Mouse (Mus musculus) Patski (cell line): ENCODE measurements around the gene Gm20388. TPM values are rescaled to one million over a fixed set of nuclear protein-coding genes. Genes with fewer than 3 reads are reported as not detected.

Experiments used
- ATAC-seq: fragments of 100-300 bp; one replicate; pipeline ENCODE4 v1.8.0; 2021
- CTCF ChIA-PET: fragments of 350-600 bp; sonication (Branson Sonifier 250); formaldehyde crosslinking; loops from one replicate; lab custom pipeline; 2022; ENCODE audit warnings: inconsistent platforms; lab: Charles Lee
- POLR2A ChIA-PET: fragments of 350-600 bp; sonication (Branson Sonifier 250); formaldehyde crosslinking; loops from one replicate; lab custom pipeline; 2022; ENCODE audit warnings: antibody characterized with exemption, inconsistent platforms; lab: Charles Lee
- DNase-seq: peaks from one replicate; pipeline ENCODE4 v3.0.0-alpha.2; 2011; ENCODE audit warnings: low read depth, low spot score
- H3K27me3 ChIP-seq: fragments of 371-371 bp; one replicate; pipeline ENCODE4 v1.5.1; 2021
- CTCF ChIP-seq: fragments of 100-300 bp; IDR thresholded peaks from one replicate; pipeline ENCODE4 v1.5.1; 2021
- in situ Hi-C: fragments of 300-500 bp; cut with MboI; formaldehyde crosslinking; loops from 3 replicates; pipeline ENCODE4 v1.11.1; 2018; ENCODE audit warnings: low pct_unique_long_range_greater_than_20kb, mixed read lengths
- polyA plus RNA-seq: library from polyadenylated mRNA; unstranded; gene quantifications from one replicate; pipeline ENCODE4 v1.2.3, GENCODE M21; 2021

Gm20388 gene
- polyA plus RNA-seq, 1 experiment from 2014 or later, result 86.7 TPM

GRCm38 (mm10) chr8:122584981-122585380, 2674.3 kb downstream of the Gm20388 start:
- no peak for ATAC-seq

DNA sequence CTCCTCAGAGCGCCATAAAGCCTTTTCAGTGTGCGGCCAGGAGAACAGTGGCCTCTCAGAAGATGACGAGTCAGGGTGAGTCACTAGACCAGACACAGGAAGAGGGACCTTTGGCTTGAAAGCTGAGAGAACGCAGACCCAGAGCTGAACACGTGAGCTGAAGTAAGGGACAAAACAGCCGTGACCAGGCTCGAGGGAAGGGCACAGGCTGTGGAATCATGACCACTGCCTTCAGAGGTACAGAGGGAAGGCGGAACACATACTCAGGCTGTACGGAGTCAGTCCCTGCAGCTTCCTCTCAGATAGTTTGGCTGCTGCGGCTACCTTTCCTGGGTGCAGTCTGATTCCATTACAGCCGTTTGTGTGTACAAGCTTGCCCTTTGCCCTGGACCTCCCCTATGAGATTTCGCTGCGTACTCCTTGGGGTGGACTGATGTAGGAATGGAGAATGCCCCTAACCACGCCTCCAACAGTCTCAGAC, 2674.8 kb downstream of the Gm20388 start:
- CTCF ChIA-PET, result interaction anchor here (0.9 to 1.5 kb wide), 2 partner anchors 15 to 22 kb away, joined by 3 to 7 read pairs; no protein-coding TSS in a partner anchor
- in situ Hi-C loops, result no loop called here
- no peaks in the 10 kb centered on the region for H3K27me3 ChIP-seq
- ATAC-seq (peak; percentile 24), DNase-seq (no peak)
- TF ChIP-seq CTCF, result no peak
- POLR2A ChIA-PET, result no interaction called here

More at GRCm38 (mm10) chr8:122584981-122585380, 2674.3 kb downstream of the Gm20388 start:
- TF ChIP-seq CTCF, result no peak
- in situ Hi-C loops, result no loop called here
- no peak for DNase-seq
- POLR2A ChIA-PET, result interaction anchor here (0.8 kb wide), 1 partner anchor 10 kb away, joined by 3 read pairs; no protein-coding TSS in a partner anchor
- CTCF ChIA-PET, result interaction anchor here (0.9 to 1.5 kb wide), 3 partner anchors 9 to 23 kb away, joined by 3 to 7 read pairs (median 4); no protein-coding TSS in a partner anchor
- H3K27me3 ChIP-seq, result no peaks in the 10 kb centered on the region

- no peak for TF ChIP-seq CTCF
- ATAC-seq (no peak), DNase-seq (no peak)
- in situ Hi-C loops, result no loop called here
- POLR2A ChIA-PET, result no interaction called here
- H3K27me3 ChIP-seq, result no peaks in the 10 kb centered on the region
- CTCF ChIA-PET, result interaction anchor here (1.5 kb wide), 1 partner anchor 15 kb away, joined by 7 read pairs; no protein-coding TSS in a partner anchor
Observed at GRCm38 (mm10) chr8:122586171-122586570, 2675.5 kb downstream of the Gm20388 start.

- POLR2A ChIA-PET, result interaction anchor here (0.7 kb wide), 1 partner anchor 10 kb away, joined by 3 read pairs; the partner anchor contains the start of gene Aprt
- CTCF ChIA-PET, result no interaction called here
Observed at GRCm38 (mm10) chr8:122586749-122587148, 2676.1 kb downstream of the Gm20388 start.

GRCm38 (mm10) chr8:122593240-122593639, 2682.6 kb downstream of the Gm20388 start:
- DNase-seq (no peak), ATAC-seq (no peak)
- ChIA-PET CTCF (interaction anchor here (1.4 kb wide), 1 partner anchor 11 kb away, joined by 3 read pairs; no protein-coding TSS in a partner anchor), POLR2A (interaction anchor here (1.6 kb wide), 1 partner anchor 10 kb away, joined by 3 read pairs; no protein-coding TSS in a partner anchor)
- no peak for TF ChIP-seq CTCF
- in situ Hi-C loops, result no loop called here
- no peaks in the 10 kb centered on the region for H3K27me3 ChIP-seq

More at GRCm38 (mm10) chr8:122586749-122587148, 2676.1 kb downstream of the Gm20388 start:
- no peaks in the 10 kb centered on the region for H3K27me3 ChIP-seq
- DNase-seq, result no peak
- no peak for TF ChIP-seq CTCF
- in situ Hi-C loops, result no loop called here
- no peak for ATAC-seq

DNA sequence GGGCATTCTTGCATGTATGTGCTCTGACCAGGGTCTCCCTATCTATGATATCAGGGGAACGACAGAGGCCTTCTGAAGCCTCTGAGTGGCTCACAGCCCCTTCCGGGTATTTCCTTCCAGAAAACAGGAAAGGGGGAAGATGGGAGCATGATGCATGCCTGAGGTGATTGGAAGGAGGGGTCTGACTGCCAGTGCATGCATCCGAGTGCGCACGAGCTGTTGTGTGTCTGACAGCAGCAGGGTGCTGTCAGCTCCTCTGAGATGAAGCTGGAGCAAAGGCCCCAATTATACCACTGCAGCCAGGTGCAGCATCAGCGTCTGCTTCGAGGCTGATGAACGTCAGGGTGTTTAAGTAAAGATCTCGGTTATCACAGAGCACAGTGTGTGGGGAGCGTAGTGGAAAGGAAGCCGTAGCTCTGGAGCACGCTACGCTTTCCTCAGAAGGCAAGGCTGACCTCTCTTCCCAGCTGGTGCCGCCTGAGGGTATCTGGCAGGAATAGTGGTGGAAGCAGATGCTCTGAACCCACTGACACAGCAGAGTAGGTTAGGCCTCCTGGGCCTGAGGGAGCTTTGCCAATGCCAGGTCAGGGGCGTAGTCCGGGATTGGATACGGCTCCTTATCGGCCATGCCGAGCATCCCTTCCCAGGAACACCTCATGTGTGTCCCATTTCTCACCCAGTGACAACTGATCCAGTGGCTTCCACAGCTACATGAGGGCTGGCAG, 2683.3 kb downstream of the Gm20388 start:
- ATAC-seq (no peak), DNase-seq (no peak)
- no peaks in the 10 kb centered on the region for H3K27me3 ChIP-seq
- no peak for TF ChIP-seq CTCF
- CTCF ChIA-PET, result interaction anchor here (1.0 to 1.4 kb wide), 2 partner anchors 9 to 10 kb away, joined by 3 to 4 read pairs; no protein-coding TSS in a partner anchor
- in situ Hi-C loops, result no loop called here
- POLR2A ChIA-PET, result interaction anchor here (1.6 kb wide), 1 partner anchor 10 kb away, joined by 3 read pairs; no protein-coding TSS in a partner anchor

DNA sequence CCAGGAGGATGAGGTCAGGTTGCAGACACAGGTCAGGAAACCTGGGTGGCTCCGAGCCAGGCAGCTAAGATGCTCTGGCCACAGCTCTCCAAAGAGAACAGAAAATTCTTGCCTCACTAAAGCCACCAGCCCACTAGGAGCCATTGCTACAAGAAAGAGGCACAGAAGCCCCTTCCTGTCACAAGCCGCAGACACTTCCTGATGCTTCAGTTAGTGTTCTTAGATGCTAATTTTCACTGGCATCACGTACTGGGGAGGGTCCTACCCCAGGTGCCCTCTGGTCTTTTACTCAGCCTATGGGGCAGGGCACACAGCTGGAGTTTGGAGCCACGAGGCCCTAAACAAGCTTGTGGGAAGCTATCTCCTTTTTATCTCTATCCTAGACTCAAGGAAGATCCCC, 2685.4 kb downstream of the Gm20388 start:
- ATAC-seq (no peak), DNase-seq (no peak)
- TF ChIP-seq CTCF, result no peak
- POLR2A ChIA-PET, result interaction anchor here (1.2 kb wide), 1 partner anchor 20 kb away, joined by 3 read pairs; no protein-coding TSS in a partner anchor
- in situ Hi-C loops, result no loop called here
- H3K27me3 ChIP-seq, result no peaks in the 10 kb centered on the region
- CTCF ChIA-PET, result no interaction called here

DNA sequence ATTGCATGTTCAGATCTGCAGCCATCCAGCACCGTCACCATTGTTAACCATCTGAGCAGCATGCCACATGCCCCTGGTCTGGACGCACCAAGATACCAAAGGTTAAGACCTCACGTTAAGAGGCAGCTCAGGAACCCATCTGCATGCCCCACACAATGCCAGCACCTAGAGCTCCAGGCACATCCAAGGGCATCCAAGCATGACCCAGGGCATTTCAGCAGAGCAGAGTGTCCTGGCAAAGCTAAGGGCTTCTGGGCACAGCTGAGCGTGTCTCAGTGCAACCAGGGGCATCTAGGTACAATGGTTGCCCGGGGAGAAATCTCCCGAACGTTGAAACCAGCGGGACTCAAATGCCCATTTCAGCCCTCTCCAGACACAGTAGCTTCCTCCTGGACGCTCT, 2690.0 kb downstream of the Gm20388 start:
- ATAC-seq (no peak), DNase-seq (no peak)
- no peak for TF ChIP-seq CTCF
- no peaks in the 10 kb centered on the region for H3K27me3 ChIP-seq
- in situ Hi-C loops, result no loop called here
- ChIA-PET CTCF (interaction anchor here (1.8 kb wide), 1 partner anchor 15 kb away, joined by 7 read pairs; no protein-coding TSS in a partner anchor), POLR2A (no interaction called here)

GRCm38 (mm10) chr8:122604640-122605039, 2694.0 kb downstream of the Gm20388 start:
- in situ Hi-C loops, result no loop called here
- no peaks in the 10 kb centered on the region for H3K27me3 ChIP-seq
- CTCF ChIA-PET, result interaction anchor here (0.8 to 1.3 kb wide), 2 partner anchors 11 to 29 kb away, joined by 3 to 7 read pairs; partner anchors contain the start of gene Aprt
- TF ChIP-seq CTCF, result no peak
- ATAC-seq (no peak), DNase-seq (no peak)
- POLR2A ChIA-PET, result interaction anchor here (0.6 to 1.4 kb wide), 2 partner anchors 24 to 72 kb away, joined by 3 read pairs; no protein-coding TSS in a partner anchor

DNA sequence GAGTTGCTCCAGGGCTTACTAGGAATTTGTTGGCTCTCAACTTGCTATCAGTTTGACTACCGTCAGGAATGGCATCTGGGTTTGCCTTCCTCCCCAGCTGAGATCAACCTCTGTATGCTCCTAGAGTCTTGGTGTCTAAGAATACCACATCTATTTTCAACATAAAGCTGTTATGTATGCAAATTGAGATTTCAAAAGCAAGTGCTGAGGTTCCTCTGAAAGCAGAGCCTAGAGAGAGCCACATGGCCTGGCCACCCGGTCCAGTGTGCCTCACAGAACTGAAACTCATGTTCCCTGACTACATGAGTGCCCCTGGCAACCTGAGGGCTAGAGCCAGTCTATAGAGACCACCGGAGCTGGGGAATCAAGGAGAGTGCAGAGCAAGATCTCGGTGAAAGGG, 2694.7 kb downstream of the Gm20388 start:
- TF ChIP-seq CTCF, result no peak
- ChIA-PET POLR2A (interaction anchor here (0.6 to 1.4 kb wide), 2 partner anchors 25 to 71 kb away, joined by 3 read pairs; no protein-coding TSS in a partner anchor), CTCF (interaction anchor here (1.3 kb wide), 1 partner anchor 29 kb away, joined by 7 read pairs; the partner anchor contains the start of gene Aprt)
- ATAC-seq (no peak), DNase-seq (no peak)
- H3K27me3 ChIP-seq, result no peaks in the 10 kb centered on the region
- in situ Hi-C loops, result no loop called here
